Mouse (Mus musculus): ENCODE data around the gene Mmp9. TPM values are rescaled to one million over a fixed set of nuclear protein-coding genes. Genes with fewer than 3 reads are reported as not detected.

Mmp9 gene
- polyA plus RNA-seq, 1 experiment from 2014 or later, result 17.2 TPM

DNA sequence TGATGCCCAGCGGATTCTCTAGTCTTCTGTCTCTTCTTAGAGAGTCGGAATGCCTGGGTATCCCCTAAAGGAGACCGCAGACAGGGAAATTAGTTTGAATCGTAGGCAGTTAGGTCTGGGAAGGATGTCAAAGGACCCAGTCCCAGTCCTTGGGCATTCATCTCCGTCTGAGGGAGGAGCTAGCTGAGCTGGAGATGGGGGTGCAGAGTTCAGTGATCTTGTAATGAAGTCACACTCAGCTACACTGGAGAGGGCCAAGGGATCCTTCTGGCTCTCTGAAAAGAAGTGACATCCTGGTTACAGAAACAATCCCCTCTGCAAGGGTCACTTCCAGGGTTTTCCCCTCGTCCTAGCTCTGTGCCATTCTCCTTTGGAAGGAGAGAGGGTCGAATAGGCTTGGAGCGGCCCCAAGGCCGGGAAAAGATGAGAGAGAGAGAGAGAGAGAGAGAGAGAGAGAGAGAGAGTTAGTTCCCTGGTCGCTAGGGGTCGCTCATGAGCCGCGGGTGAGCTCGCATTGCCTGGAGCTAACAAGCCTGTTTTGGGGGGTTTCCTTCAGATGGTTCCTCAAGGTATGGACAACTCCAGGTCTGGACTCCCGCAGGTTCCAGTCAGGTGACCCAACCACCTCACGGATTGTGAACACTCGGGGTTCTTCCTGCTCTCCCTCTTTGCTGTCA is 21.1 kb downstream of the Mmp9 start:
- H3K4me2 ChIP-seq (ENCODE audit: low read depth, low read length), result no peak overlapping the region
- H3K4me3 ChIP-seq (ENCODE audit: low read depth, low read length), result no peak overlapping the region
- WGBS (ENCODE audit: insufficient replicate concordance), result 10% methylated on average over 17 of the region's 17 CpGs
- peak; percentile 38; the same call in 1 of the 2 replicates for ATAC-seq
- peaks cover 19% of the 10 kb centered on the region for H3K27me3 ChIP-seq (ENCODE audit: insufficient read depth, low read length)
- H3K36me3 ChIP-seq (replicated peaks; ENCODE audit: insufficient read depth, low read length), result no peaks in the 10 kb centered on the region
- H3K9me3 ChIP-seq (ENCODE audit: low read length), result no peaks in the 10 kb centered on the region
- no peak overlapping the region for H3K27ac ChIP-seq (ENCODE audit: low read depth)
- H3K9ac ChIP-seq (replicated peaks), result no peak overlapping the region
- DNase-seq, result peak; percentile 81
- peaks cover 3% of the 10 kb centered on the region for H3K4me1 ChIP-seq (ENCODE audit: insufficient read depth)
- peak; percentile 84 for TF ChIP-seq CTCF (IDR thresholded peaks at IDR 0.05; ENCODE audit: low read depth)
- no peak for TF ChIP-seq EP300 (IDR thresholded peaks at IDR 0.05; ENCODE audit: low read depth)

GRCm38 (mm10) chr2:164962183-164962580 is 21.6 kb downstream of the Mmp9 start:
- H3K27me3 ChIP-seq (ENCODE audit: insufficient read depth, low read length), result peaks cover 25% of the 10 kb centered on the region

DNA sequence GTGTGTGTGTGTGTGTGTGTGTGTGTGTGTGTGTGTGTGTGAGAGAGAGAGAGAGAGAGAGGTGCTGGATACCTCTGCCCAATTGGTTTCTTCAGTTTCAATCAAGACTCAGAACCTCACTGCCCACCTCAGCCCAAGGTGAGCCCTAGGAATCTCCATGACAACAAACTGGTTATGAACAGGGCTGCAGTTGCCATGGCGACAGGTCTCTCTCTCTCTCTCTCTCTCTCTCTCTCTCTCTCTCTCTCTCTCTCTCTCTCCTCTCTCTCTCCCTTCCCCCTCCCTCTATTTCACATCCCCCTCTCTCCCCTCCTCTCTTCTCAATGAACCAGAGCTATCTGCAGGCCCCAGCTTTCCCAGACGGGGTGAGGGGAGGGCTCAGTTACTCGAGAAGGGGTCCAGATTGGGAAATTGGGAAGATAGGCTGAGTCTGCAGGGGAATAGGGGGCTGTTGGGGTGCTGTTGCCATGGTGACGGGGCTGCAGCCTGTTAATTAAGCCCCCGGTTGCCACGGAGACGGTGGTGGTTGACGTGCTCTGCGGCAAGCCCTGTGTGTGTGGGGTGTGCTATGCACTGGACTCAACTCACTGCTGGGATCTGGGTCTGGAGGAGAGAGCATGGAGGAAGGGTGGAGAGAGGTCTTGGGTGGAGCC is 23.8 kb downstream of the Mmp9 start:
- DNase-seq, result no peak
- H3K36me3 ChIP-seq (replicated peaks; ENCODE audit: insufficient read depth, low read length), result no peaks in the 10 kb centered on the region
- H3K9me3 ChIP-seq (ENCODE audit: low read length), result no peaks in the 10 kb centered on the region
- H3K27me3 ChIP-seq (ENCODE audit: insufficient read depth, low read length), result peaks cover 46% of the 10 kb centered on the region
- 53% methylated on average over 9 of the region's 9 CpGs for WGBS (ENCODE audit: insufficient replicate concordance)
- ATAC-seq, result no peak
- H3K9ac ChIP-seq (replicated peaks), result no peak overlapping the region
- H3K4me3 ChIP-seq (ENCODE audit: low read depth, low read length), result no peak overlapping the region
- no peak for TF ChIP-seq CTCF (IDR thresholded peaks at IDR 0.05; ENCODE audit: low read depth)
- TF ChIP-seq EP300 (IDR thresholded peaks at IDR 0.05; ENCODE audit: low read depth), result no peak
- no peak overlapping the region for H3K27ac ChIP-seq (ENCODE audit: low read depth)
- H3K4me1 ChIP-seq (ENCODE audit: insufficient read depth), result peaks cover 6% of the 10 kb centered on the region
- H3K4me2 ChIP-seq (ENCODE audit: low read depth, low read length), result no peak overlapping the region

More at GRCm38 (mm10) chr2:164962183-164962580, 21.6 kb downstream of the Mmp9 start:
- DNase-seq (no peak), ATAC-seq (no peak)
- Histone ChIP-seq H3K4me3 (ENCODE audit: low read depth, low read length) (no peak overlapping the region), H3K4me2 (ENCODE audit: low read depth, low read length) (no peak overlapping the region), H3K36me3 (replicated peaks; ENCODE audit: insufficient read depth, low read length) (no peaks in the 10 kb centered on the region), H3K9me3 (ENCODE audit: low read length) (no peaks in the 10 kb centered on the region), H3K27ac (ENCODE audit: low read depth) (no peak overlapping the region), H3K9ac (replicated peaks) (no peak overlapping the region), H3K4me1 (ENCODE audit: insufficient read depth) (peaks cover 3% of the 10 kb centered on the region)
- TF ChIP-seq EP300 (IDR thresholded peaks at IDR 0.05; ENCODE audit: low read depth) (no peak), CTCF (IDR thresholded peaks at IDR 0.05; ENCODE audit: low read depth) (no peak)
- 39% methylated on average over 7 of the region's 7 CpGs for WGBS (ENCODE audit: insufficient replicate concordance)

DNA sequence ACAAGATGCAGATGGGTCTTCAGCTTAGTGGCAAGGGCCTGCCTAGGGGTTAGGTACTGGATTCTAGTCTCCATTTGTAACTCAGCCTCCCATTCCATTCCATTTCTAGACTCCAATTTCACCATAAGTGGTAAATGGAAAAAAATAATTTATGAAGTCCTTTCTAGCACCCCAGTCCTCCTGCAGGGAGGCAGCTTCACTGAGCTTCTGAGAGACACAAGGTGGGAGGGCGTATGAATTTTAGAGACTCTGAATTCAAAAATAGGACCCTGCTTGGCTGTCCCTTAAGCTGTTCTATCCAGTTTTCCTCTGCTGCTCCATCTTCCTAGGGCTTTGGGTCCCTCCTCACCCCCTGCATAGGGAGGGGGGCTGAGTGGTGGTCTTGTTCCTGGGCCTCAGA is 24.4 kb downstream of the Mmp9 start:
- Histone ChIP-seq H3K27me3 (ENCODE audit: insufficient read depth, low read length) (peaks cover 50% of the 10 kb centered on the region), H3K9me3 (ENCODE audit: low read length) (no peaks in the 10 kb centered on the region)

DNA sequence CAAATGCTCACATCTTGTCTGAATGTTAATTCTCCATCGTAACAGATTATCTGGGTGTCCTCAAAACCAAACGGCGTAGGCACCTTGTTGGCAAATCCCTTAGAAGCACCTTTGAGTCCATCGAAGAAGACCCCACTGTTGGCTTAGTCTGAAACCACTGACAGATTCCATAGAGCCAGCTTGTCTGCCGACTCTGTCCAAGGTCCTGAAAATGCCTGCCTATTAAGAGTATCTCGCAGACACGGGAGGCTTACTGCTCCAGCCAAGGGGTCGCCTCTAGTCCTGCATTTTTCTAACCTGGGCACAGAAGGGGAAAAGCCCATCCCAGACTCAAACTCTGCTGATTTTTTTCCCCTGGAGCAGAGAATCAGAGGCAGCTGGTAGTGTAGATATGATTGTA is 25.8 kb downstream of the Mmp9 start:
- H3K27ac ChIP-seq (ENCODE audit: low read depth), result no peak overlapping the region
- no peak for TF ChIP-seq CTCF (IDR thresholded peaks at IDR 0.05; ENCODE audit: low read depth)
- TF ChIP-seq EP300 (IDR thresholded peaks at IDR 0.05; ENCODE audit: low read depth), result no peak
- WGBS (ENCODE audit: insufficient replicate concordance), result 14% methylated on average over 8 of the region's 8 CpGs
- ATAC-seq (no peak), DNase-seq (peak; percentile 55)
- H3K9me3 ChIP-seq (ENCODE audit: low read length), result no peaks in the 10 kb centered on the region
- no peak overlapping the region for H3K9ac ChIP-seq (replicated peaks)
- no peaks in the 10 kb centered on the region for H3K36me3 ChIP-seq (replicated peaks; ENCODE audit: insufficient read depth, low read length)
- no peak overlapping the region for H3K4me3 ChIP-seq (ENCODE audit: low read depth, low read length)
- H3K4me1 ChIP-seq (ENCODE audit: insufficient read depth), result peaks cover 3% of the 10 kb centered on the region; the same call in 1 of the 2 replicates
- no peak overlapping the region for H3K4me2 ChIP-seq (ENCODE audit: low read depth, low read length)
- H3K27me3 ChIP-seq (ENCODE audit: insufficient read depth, low read length), result peaks cover 57% of the 10 kb centered on the region

More for the DNA sequence above, 24.4 kb downstream of the Mmp9 start:
- Histone ChIP-seq H3K36me3 (replicated peaks; ENCODE audit: insufficient read depth, low read length) (no peaks in the 10 kb centered on the region), H3K9ac (replicated peaks) (no peak overlapping the region), H3K4me2 (ENCODE audit: low read depth, low read length) (no peak overlapping the region), H3K4me1 (ENCODE audit: insufficient read depth) (peaks cover 6% of the 10 kb centered on the region), H3K27ac (ENCODE audit: low read depth) (no peak overlapping the region), H3K4me3 (ENCODE audit: low read depth, low read length) (no peak overlapping the region)
- DNase-seq, result no peak
- no peak for TF ChIP-seq CTCF (IDR thresholded peaks at IDR 0.05; ENCODE audit: low read depth)
- no peak for TF ChIP-seq EP300 (IDR thresholded peaks at IDR 0.05; ENCODE audit: low read depth)
- 79% methylated on average over 1 of the region's 1 CpGs for WGBS (ENCODE audit: insufficient replicate concordance)
- ATAC-seq, result no peak

GRCm38 (mm10) chr2:164967193-164967592 is 26.6 kb downstream of the Mmp9 start:
- H3K9me3 ChIP-seq (ENCODE audit: low read length), result no peaks in the 10 kb centered on the region
- TF ChIP-seq CTCF (IDR thresholded peaks at IDR 0.05; ENCODE audit: low read depth) (no peak), EP300 (IDR thresholded peaks at IDR 0.05; ENCODE audit: low read depth) (no peak)
- WGBS (ENCODE audit: insufficient replicate concordance), result 13% methylated on average over 6 of the region's 6 CpGs

More at GRCm38 (mm10) chr2:164967193-164967592, 26.6 kb downstream of the Mmp9 start:
- Histone ChIP-seq H3K27me3 (ENCODE audit: insufficient read depth, low read length) (peaks cover 65% of the 10 kb centered on the region), H3K9ac (replicated peaks) (no peak overlapping the region), H3K4me1 (ENCODE audit: insufficient read depth) (0 out of 2 replicates have a peak, but pooled peaks cover 3% of the 10 kb centered on the region), H3K4me3 (ENCODE audit: low read depth, low read length) (no peak overlapping the region), H3K4me2 (ENCODE audit: low read depth, low read length) (no peak overlapping the region), H3K27ac (ENCODE audit: low read depth) (no peak overlapping the region), H3K36me3 (replicated peaks; ENCODE audit: insufficient read depth, low read length) (no peaks in the 10 kb centered on the region)
- DNase-seq (no peak), ATAC-seq (no peak)
